ENCODE assay signal across 14 mouse cellular contexts in genomic region chr17:27169952-27170695, GRCm38 (mm10). TPM values are rescaled to one million over a fixed set of nuclear protein-coding genes. Genes with fewer than 3 reads are reported as not detected.
DNase-seq lines count a peak whose midpoint lies in the region; TF ChIP-seq lines count a peak whose summit lies in the region.
"Had no signal": no experiment of that assay in that cellular context is flagged by ENCODE, and none has a peak within 500 bp of the region (broad histone marks: within the 10 kb centered on the region; RNA-seq: fewer than 3 reads in every experiment).

No protein-coding gene starts in this region.

- no peaks in the 10 kb centered on the region for H3K27me3 ChIP-seq in limb, embryonic 10.5 days (ENCODE audit: low read depth, poor library complexity, severe bottlenecking)
- H3K27me3 ChIP-seq: hindbrain, embryonic 15.5 days; neural tube, embryonic 13.5 days had no signal

- 62% methylated on average over 11 of the region's 11 CpGs for WGBS in bone marrow, adult 2 months
- WGBS in limb, embryonic 10.5 days, result 68% methylated on average over 11 of the region's 11 CpGs

- no peaks in the 10 kb centered on the region; the same call in 1 of the 2 replicates for H3K4me1 ChIP-seq in bone marrow, adult 2 months (ENCODE audit: control insufficient read depth, insufficient read depth, low read length)
- H3K4me1 ChIP-seq in limb, embryonic 10.5 days, result peaks cover 52% of the 10 kb centered on the region

- no peak overlapping the region for H3K4me3 ChIP-seq in bone marrow, adult 2 months (replicated peaks; ENCODE audit: control insufficient read depth, low read depth, low read length)
- no peak overlapping the region for H3K4me3 ChIP-seq in limb, embryonic 10.5 days
- H3K4me3 ChIP-seq: heart, embryonic 10.5 days; hindbrain, embryonic 15.5 days; neural tube, embryonic 13.5 days had no signal

- DNase-seq in adrenal gland, adult 2 months, result peak; percentile 67
- DNase-seq in adrenal gland, adult 18-20 months (ENCODE audit: low spot score in 2 of 2), result no peak
- DNase-seq in heart, adult 11 months, result peak; percentile 92
- DNase-seq in heart, postnatal 25 days (ENCODE audit: low spot score), result no peak
- DNase-seq in limb, embryonic 10.5 days (ENCODE audit: low spot score), result no peak
- no peak for DNase-seq in neural tube, embryonic 10.5 days (ENCODE audit: extremely low spot score, low spot score)
- DNase-seq in right cerebral cortex, postnatal 4 days, result no peak
- DNase-seq: right cerebral cortex, adult 18-20 months had no signal

- TF ChIP-seq POLR2A in bone marrow, adult 2 months (IDR thresholded peaks at IDR 0.05; ENCODE audit: borderline replicate concordance, control insufficient read depth, low read depth, low read length), result no peak

- no peak for TF ChIP-seq CTCF in bone marrow, adult 2 months (IDR thresholded peaks at IDR 0.05; ENCODE audit: control insufficient read depth, insufficient read depth, low read length)

- no peaks in the 10 kb centered on the region for H3K9me3 ChIP-seq in limb, embryonic 10.5 days (replicated peaks)
- H3K9me3 ChIP-seq: heart, embryonic 10.5 days; hindbrain, embryonic 15.5 days; neural tube, embryonic 13.5 days had no signal

- intact Hi-C loops in heart, postnatal 25 days (cut with DNase I), result no loop called here

- peak overlapping the region; percentile 45 for H3K27ac ChIP-seq in bone marrow, adult 2 months (ENCODE audit: control insufficient read depth, insufficient read depth, low read depth, low read length, poor library complexity)
- H3K27ac ChIP-seq in limb, embryonic 10.5 days, result peak overlapping the region; percentile 82
- H3K27ac ChIP-seq: heart, embryonic 10.5 days; hindbrain, embryonic 15.5 days; kidney, postnatal 0 days; neural tube, embryonic 13.5 days had no signal

- H3K36me3 ChIP-seq in limb, embryonic 10.5 days, result no peaks in the 10 kb centered on the region
- H3K36me3 ChIP-seq: heart, embryonic 10.5 days; hindbrain, embryonic 15.5 days; neural tube, embryonic 13.5 days had no signal

RNA-seq across cellular contexts. Expression of gene Ip6k3, which starts 2.5 kb away (rescaled TPM):
- total RNA-seq in adrenal gland, adult 2 months (2021), result 1 to 10 TPM in 1 of 2 experiments, under 1 TPM in 1; 0.69 to 1.9 TPM
- 0.83 and 1.2 TPM in 2 replicates for polyA plus RNA-seq in adrenal gland, adult 2 months (2012; rRNA removed)
- 1 to 10 TPM in 1 of 2 experiments, under 1 TPM in 1; 0.60 to 2.2 TPM for total RNA-seq in adrenal gland, adult 18-20 months (2021)
- 1 to 10 TPM; 8.6 to 9.4 TPM for total RNA-seq in heart, postnatal 25 days (2021)
- not detected in 2 replicates for polyA plus RNA-seq in bone marrow, adult 2 months (2011; ENCODE audit: insufficient read depth, insufficient read length, low replicate concordance, missing spikeins)
- polyA plus RNA-seq in limb, embryonic 10.5 days (2016; fragmentation: Nextera tagmentation; extraction: Ambion mirVana), result not detected in 2 replicates
- total RNA-seq: MEL had no signal

RNA-seq across cellular contexts. Expression of gene Lemd2, which starts 34.1 kb away (rescaled TPM):
- 10 to 100 TPM; 53.3 to 56.3 TPM for total RNA-seq in adrenal gland, adult 2 months (2021)
- polyA plus RNA-seq in adrenal gland, adult 2 months (2012; rRNA removed), result 152 and 185 TPM in 2 replicates
- 10 to 100 TPM; 60.5 to 72.7 TPM for total RNA-seq in adrenal gland, adult 18-20 months (2021)
- 10 to 100 TPM; 28.8 to 29.4 TPM for total RNA-seq in heart, postnatal 25 days (2021)
- polyA plus RNA-seq in bone marrow, adult 2 months (2011; ENCODE audit: insufficient read depth, insufficient read length, low replicate concordance, missing spikeins), result 31.2 and 46.3 TPM in 2 replicates
- 17.9 and 20.2 TPM in 2 replicates for polyA plus RNA-seq in limb, embryonic 10.5 days (2016; fragmentation: Nextera tagmentation; extraction: Ambion mirVana)

RNA-seq across cellular contexts. Expression of gene Uqcc2, which starts 36.4 kb away (rescaled TPM):
- 100 to 1,000 TPM; 218 to 406 TPM for total RNA-seq in adrenal gland, adult 2 months (2021)
- 132 and 172 TPM in 2 replicates for polyA plus RNA-seq in adrenal gland, adult 2 months (2012; rRNA removed)
- total RNA-seq in adrenal gland, adult 18-20 months (2021), result 100 to 1,000 TPM; 266 to 331 TPM
- total RNA-seq in heart, postnatal 25 days (2021), result 100 to 1,000 TPM; 323 to 335 TPM
- polyA plus RNA-seq in bone marrow, adult 2 months (2011; ENCODE audit: insufficient read depth, insufficient read length, low replicate concordance, missing spikeins), result 53.9 and 105 TPM in 2 replicates
- 400 and 433 TPM in 2 replicates for polyA plus RNA-seq in limb, embryonic 10.5 days (2016; fragmentation: Nextera tagmentation; extraction: Ambion mirVana)

Comparison
In these comparisons a context has a peak if more than half of its experiments do, and no peak if none do; other contexts are left out.
1. DNase-seq: peak in adrenal gland, adult 2 months (single experiment) and heart, adult 11 months (single experiment); none in adrenal gland, adult 18-20 months (0 of 2), heart, postnatal 25 days (single experiment), limb, embryonic 10.5 days (single experiment), neural tube, embryonic 10.5 days (single experiment) and right cerebral cortex, postnatal 4 days (single experiment).